Mouse (Mus musculus) adrenal gland, postnatal 0 days (tissue): ENCODE results near the gene Cyp3a59. TPM values are rescaled to one million over a fixed set of nuclear protein-coding genes. Genes with fewer than 3 reads are reported as not detected.

Experiments
- polyA plus RNA-seq: library from polyadenylated mRNA; unstranded; fragments of >200 nt; fragmentation: Nextera tagmentation; extraction: Ambion mirVana; gene quantifications from 2 replicates; pipeline ENCODE4 v1.2.1, GENCODE M21; 2015

Cyp3a59 gene
- 0.51 and 0.79 TPM in 2 replicates for polyA plus RNA-seq

DNA sequence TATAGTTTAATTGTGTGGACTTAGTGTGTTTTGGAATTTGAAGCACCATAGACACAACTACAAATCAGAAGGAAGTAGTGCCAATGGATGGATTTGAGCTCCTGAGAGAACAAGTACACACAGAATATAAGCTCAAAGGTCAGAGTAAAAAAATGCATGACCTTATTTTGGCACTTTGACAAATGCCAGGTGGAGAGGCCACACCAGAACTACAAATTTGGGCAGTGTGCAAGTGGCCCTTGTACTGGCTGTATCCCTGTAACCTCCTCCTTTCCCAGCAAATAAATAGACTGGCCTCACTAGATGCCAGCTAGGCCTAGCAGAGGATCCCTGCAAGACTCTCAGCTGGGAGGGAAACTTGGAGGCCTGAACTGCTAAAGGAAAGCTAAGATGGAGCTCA, at the start of gene Cyp3a59:
Gene Cyp3a59, plus strand, starts transcription at position 313 of the 400 bp plus-strand sequence.

DNA sequence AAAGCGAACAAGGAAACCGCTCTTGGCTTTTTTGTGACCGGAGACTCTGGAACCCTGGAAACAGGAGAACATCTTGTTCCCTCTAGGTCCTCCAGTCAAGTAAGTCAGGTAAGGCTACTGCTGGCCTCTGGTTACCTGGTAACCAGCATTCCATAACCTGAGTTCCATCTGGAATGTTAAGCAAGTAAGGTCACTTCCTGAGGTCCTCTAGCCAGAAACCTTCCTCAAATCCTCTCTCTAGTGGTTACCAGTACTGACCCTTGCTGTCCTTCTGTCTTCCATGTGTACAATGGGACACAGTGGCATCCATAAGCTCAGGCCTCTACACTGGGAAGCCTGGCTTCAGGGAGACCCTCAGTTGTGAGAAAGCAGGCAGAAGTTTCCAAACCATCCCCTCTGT, 81.4 kb downstream of the Cyp3a59 start, which contains the start of gene Gm5565:
Gene Gm5565, minus strand, starts transcription at position 101 of the 400 bp plus-strand sequence.

Other genes starting within 250 kb of the Cyp3a59 start
- gene Cyp3a11, start 199.3 kb upstream of the Cyp3a59 start, polyA plus RNA-seq = 14.8 and 19.5 TPM in 2 replicates
- 8.2 and 12.2 TPM in 2 replicates for gene Cyp3a25, start 69.6 kb upstream of the Cyp3a59 start, polyA plus RNA-seq
- gene Gm5565, start 81.3 kb downstream of the Cyp3a59 start, polyA plus RNA-seq = not detected in 2 replicates
- gene Gm6309, start 91.5 kb downstream of the Cyp3a59 start, polyA plus RNA-seq = not detected in 2 replicates
- not detected in 2 replicates for gene 1700001J03Rik, start 106.0 kb downstream of the Cyp3a59 start, polyA plus RNA-seq
- 28.7 and 47.3 TPM in 2 replicates for gene Rnf6, start 142.3 kb downstream of the Cyp3a59 start, polyA plus RNA-seq
- gene Cdk8, start 152.0 kb downstream of the Cyp3a59 start, polyA plus RNA-seq = 13.2 and 26.5 TPM in 2 replicates